Mouse (Mus musculus): Measurements from ENCODE around the gene Atp5f1.
"Not testable (repeated sequence)": the region's sequence is repeated elsewhere in the genome, so short reads cannot be mapped to it uniquely, and the experiment has no call there.

Atp5f1 gene

GRCm38 (mm10) chr3:105959999-105960398, at the start of gene Atp5f1:
Atp5f1 (minus strand) TSS chr3:105960099.
- peak in 1 of 2 experiments; percentile 6 for DNase-seq (ENCODE audit: low read depth in 1 of 2, low spot score in 2 of 2)

- DNase-seq (ENCODE audit: low read depth in 1 of 2, low spot score in 2 of 2), result not testable (repeated sequence)
Observed at GRCm38 (mm10) chr3:106003360-106003759, 43.5 kb upstream of the Atp5f1 start.

GRCm38 (mm10) chr3:106001416-106002370, 41.8 kb upstream of the Atp5f1 start:
- no peak for DNase-seq (ENCODE audit: low read depth in 1 of 2, low spot score in 2 of 2)

- DNase-seq (ENCODE audit: low read depth in 1 of 2, low spot score in 2 of 2), result no peak
Observed at GRCm38 (mm10) chr3:106000707-106001375, 40.9 kb upstream of the Atp5f1 start.

GRCm38 (mm10) chr3:105994730-105995129, 34.8 kb upstream of the Atp5f1 start:
- no peak for DNase-seq (ENCODE audit: low read depth in 1 of 2, low spot score in 2 of 2)

GRCm38 (mm10) chr3:105991653-105992283, 31.9 kb upstream of the Atp5f1 start:
- DNase-seq (ENCODE audit: low read depth in 1 of 2, low spot score in 2 of 2), result no peak

- not testable (repeated sequence) for DNase-seq (ENCODE audit: low read depth in 1 of 2, low spot score in 2 of 2)
Observed at GRCm38 (mm10) chr3:105989611-105990010, 29.7 kb upstream of the Atp5f1 start.

GRCm38 (mm10) chr3:105974174-105974573, 14.3 kb upstream of the Atp5f1 start:
- DNase-seq (ENCODE audit: low read depth in 1 of 2, low spot score in 2 of 2), result no peak

- DNase-seq (ENCODE audit: low read depth in 1 of 2, low spot score in 2 of 2), result no peak
Observed at GRCm38 (mm10) chr3:105973411-105973810, 13.5 kb upstream of the Atp5f1 start, which contains the start of gene Ovgp1. Ovgp1 (plus strand) TSS chr3:105973711.

- no peak for DNase-seq (ENCODE audit: low read depth in 1 of 2, low spot score in 2 of 2)
Observed at GRCm38 (mm10) chr3:105971831-105972446, 12.0 kb upstream of the Atp5f1 start.

GRCm38 (mm10) chr3:105960700-105961099, 801 bp upstream of the Atp5f1 start:
- no peak for DNase-seq (ENCODE audit: low read depth in 1 of 2, low spot score in 2 of 2)

GRCm38 (mm10) chr3:105959585-105959984, 314 bp downstream of the Atp5f1 start:
- no peak for DNase-seq (ENCODE audit: low read depth in 1 of 2, low spot score in 2 of 2)

- peak; percentile 91 to 94 for DNase-seq (ENCODE audit: low read depth in 1 of 2, low spot score in 2 of 2)
Observed at GRCm38 (mm10) chr3:105958974-105959580, 822 bp downstream of the Atp5f1 start, which contains the start of gene Wdr77. Wdr77 (plus strand) TSS chr3:105959369.

- DNase-seq (ENCODE audit: low read depth in 1 of 2, low spot score in 2 of 2), result no peak
Observed at GRCm38 (mm10) chr3:105958204-105958603, 1.7 kb downstream of the Atp5f1 start.

GRCm38 (mm10) chr3:105957235-105957634, 2.7 kb downstream of the Atp5f1 start:
- no peak for DNase-seq (ENCODE audit: low read depth in 1 of 2, low spot score in 2 of 2)

GRCm38 (mm10) chr3:105951348-105951747, 8.6 kb downstream of the Atp5f1 start:
- DNase-seq (ENCODE audit: low read depth in 1 of 2, low spot score in 2 of 2), result no peak

GRCm38 (mm10) chr3:105936111-105936510, 23.8 kb downstream of the Atp5f1 start:
- no peak for DNase-seq (ENCODE audit: low read depth in 1 of 2, low spot score in 2 of 2)

- no peak for DNase-seq (ENCODE audit: low read depth in 1 of 2, low spot score in 2 of 2)
Observed at GRCm38 (mm10) chr3:105935033-105935432, 24.9 kb downstream of the Atp5f1 start.

GRCm38 (mm10) chr3:105933926-105934325, 26.0 kb downstream of the Atp5f1 start:
- DNase-seq (ENCODE audit: low read depth in 1 of 2, low spot score in 2 of 2), result no peak

GRCm38 (mm10) chr3:105932240-105933071, 27.4 kb downstream of the Atp5f1 start, which contains the start of gene I830077J02Rik:
I830077J02Rik (minus strand) TSS chr3:105932664.
- DNase-seq (ENCODE audit: low read depth in 1 of 2, low spot score in 2 of 2), result peak; percentile 18 to 26

Measured in monocyte, adult 2 months (primary cell).